Mouse (Mus musculus): Measurements from ENCODE around the gene Oprl1. TPM values are rescaled to one million over a fixed set of nuclear protein-coding genes. Genes with fewer than 3 reads are reported as not detected.

The Oprl1 gene
- polyA plus RNA-seq, 1 experiment = not detected

DNA sequence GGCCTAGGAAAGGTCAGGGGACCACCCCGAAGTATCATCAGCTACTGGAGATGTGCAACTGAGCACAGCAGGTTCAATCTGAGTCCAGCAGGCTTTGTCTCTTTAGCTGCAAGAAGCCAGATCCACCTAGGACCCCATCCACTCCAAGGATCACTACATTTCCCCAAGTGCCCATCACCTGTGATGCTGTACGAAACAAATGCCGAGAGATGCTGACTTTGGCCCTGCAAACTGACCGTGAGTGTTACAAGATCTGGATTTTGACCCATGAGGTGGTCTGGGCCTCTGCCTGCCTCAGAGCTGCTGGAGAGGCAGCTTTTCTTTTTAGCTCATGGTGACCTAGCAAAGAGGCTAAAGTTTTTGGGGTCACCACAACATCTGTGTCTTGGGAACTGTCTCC lies 29.1 kb upstream of the Oprl1 start:
- H3K36me3 ChIP-seq (ENCODE audit: control insufficient read depth, insufficient read depth) = no peaks in the 10 kb centered on the region
- H3ac ChIP-seq (ENCODE audit: control insufficient read depth, insufficient read length, low read depth) = no peak overlapping the region
- H3K4me3 ChIP-seq (ENCODE audit: insufficient read depth, poor library complexity, severe bottlenecking) = no peak overlapping the region
- H3K27me3 ChIP-seq (ENCODE audit: control insufficient read depth, insufficient read depth, insufficient read length) = no peaks in the 10 kb centered on the region
- TF ChIP-seq MAX (IDR thresholded peaks at IDR 0.05) = no peak
- no peaks in the 10 kb centered on the region for H3K79me3 ChIP-seq (ENCODE audit: low read depth)
- no peaks in the 10 kb centered on the region for H3K79me2 ChIP-seq (ENCODE audit: control insufficient read depth, insufficient read depth)

DNA sequence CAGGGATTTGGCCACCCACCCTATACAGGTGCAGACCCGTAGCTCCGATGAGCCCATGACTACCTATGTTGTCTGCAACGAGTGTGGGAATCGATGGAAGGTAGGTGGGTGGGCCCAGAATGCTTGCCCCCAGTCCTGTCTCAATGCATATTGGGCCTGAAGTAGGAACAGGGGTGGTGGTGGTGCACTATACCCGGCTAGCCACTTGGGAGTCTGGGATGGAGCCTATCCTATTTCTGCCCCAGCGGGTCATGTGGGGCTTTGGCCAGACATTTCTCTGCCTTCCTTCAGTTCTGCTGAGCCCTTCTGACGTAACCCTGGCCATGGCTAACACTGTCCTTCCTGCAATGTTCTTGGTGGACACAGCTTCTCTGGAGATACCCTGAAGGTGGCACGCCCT lies 27.2 kb upstream of the Oprl1 start:
- no peak for TF ChIP-seq FOSL1 (IDR thresholded peaks at IDR 0.05; ENCODE audit: insufficient read depth, low read length, poor library complexity, severe bottlenecking)
- TF ChIP-seq MYOG (IDR thresholded peaks at IDR 0.05; ENCODE audit: control insufficient read depth, extremely low read depth, insufficient read length) = no peak
- TF ChIP-seq USF1 (IDR thresholded peaks at IDR 0.05; ENCODE audit: low read depth) = no peak
- no peak overlapping the region for H3ac ChIP-seq (ENCODE audit: control insufficient read depth, insufficient read length, low read depth)
- H3K79me3 ChIP-seq (ENCODE audit: low read depth) = peaks cover 9% of the 10 kb centered on the region
- no peak overlapping the region for H3K4me3 ChIP-seq (ENCODE audit: insufficient read depth, poor library complexity, severe bottlenecking)
- H3K36me3 ChIP-seq (ENCODE audit: control insufficient read depth, insufficient read depth) = no peaks in the 10 kb centered on the region
- peaks cover 13% of the 10 kb centered on the region for H3K79me2 ChIP-seq (ENCODE audit: control insufficient read depth, insufficient read depth)
- H3K27me3 ChIP-seq (ENCODE audit: control insufficient read depth, insufficient read depth, insufficient read length) = no peaks in the 10 kb centered on the region

DNA sequence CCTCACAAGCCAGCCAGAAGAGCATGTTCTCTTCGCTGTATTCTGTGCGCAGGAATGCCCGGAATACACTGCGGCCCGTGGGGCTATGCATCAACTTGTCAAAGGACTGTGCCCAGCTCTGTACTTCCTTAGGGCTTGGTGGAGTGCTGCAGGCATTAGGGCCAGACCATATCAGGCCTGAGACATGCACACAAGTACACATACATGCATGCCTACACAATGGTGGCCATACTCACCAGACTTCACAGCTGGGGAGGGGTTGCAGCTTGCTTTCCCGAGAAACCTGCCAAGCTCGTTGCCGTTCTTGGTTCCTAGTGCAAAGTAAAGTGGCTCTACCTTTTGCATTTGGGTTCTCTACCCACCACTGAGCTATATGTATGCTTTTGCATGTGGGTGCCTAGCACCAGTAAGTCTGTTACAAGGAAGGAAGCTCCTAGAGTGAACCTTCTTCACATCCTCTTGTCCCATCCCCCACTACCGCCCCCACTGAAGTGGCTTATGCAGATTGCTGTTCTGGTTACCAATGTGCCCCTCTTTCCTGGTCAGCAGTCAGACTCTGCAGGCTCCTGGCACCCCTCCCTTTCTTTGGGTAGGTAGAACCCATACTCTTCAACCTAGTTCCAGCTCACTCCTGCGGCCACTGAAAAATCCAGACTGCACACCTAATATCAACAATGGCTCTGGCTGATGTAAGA lies 25.2 kb upstream of the Oprl1 start:
- Histone ChIP-seq H3K36me3 (ENCODE audit: control insufficient read depth, insufficient read depth) (no peaks in the 10 kb centered on the region), H3ac (ENCODE audit: control insufficient read depth, insufficient read length, low read depth) (no peak overlapping the region), H3K79me3 (ENCODE audit: low read depth) (peaks cover 14% of the 10 kb centered on the region), H3K27me3 (ENCODE audit: control insufficient read depth, insufficient read depth, insufficient read length) (no peaks in the 10 kb centered on the region), H3K4me3 (ENCODE audit: insufficient read depth, poor library complexity, severe bottlenecking) (no peak overlapping the region), H3K79me2 (ENCODE audit: control insufficient read depth, insufficient read depth) (peaks cover 24% of the 10 kb centered on the region)
- TF ChIP-seq MAX (IDR thresholded peaks at IDR 0.05) (no peak), MYOG (IDR thresholded peaks at IDR 0.05; ENCODE audit: control insufficient read depth, extremely low read depth, insufficient read length) (no peak), USF1 (IDR thresholded peaks at IDR 0.05; ENCODE audit: low read depth) (no peak), MYOD1 (IDR thresholded peaks at IDR 0.05; ENCODE audit: control insufficient read depth, insufficient read length, low read depth) (no peak), CTCF (IDR thresholded peaks at IDR 0.05; ENCODE audit: control insufficient read depth, insufficient read depth, insufficient read length) (no peak), FOSL1 (IDR thresholded peaks at IDR 0.05; ENCODE audit: insufficient read depth, low read length, poor library complexity, severe bottlenecking) (no peak), CEBPB (IDR thresholded peaks at IDR 0.05; ENCODE audit: low read depth) (no peak)

DNA sequence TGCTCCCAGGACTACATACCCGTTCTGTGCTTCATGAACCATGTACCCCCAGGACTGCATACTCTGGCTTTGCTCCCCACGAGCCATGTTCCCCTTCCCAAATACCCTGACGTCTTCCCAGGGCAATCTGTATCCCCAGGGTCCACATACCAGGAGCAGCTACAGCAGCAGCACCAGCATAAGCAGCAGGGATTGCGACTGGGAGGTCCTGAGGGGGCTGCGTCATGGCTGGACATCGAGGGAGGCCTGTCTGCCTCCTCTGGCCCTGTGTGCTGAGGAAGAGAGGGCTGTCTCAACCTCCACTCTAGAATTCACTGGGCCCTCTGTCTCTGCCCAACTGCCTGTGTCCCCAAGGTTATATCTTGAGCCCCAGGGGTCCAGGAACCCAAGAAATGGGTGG lies 23.7 kb upstream of the Oprl1 start:
- no peaks in the 10 kb centered on the region for H3K27me3 ChIP-seq (ENCODE audit: control insufficient read depth, insufficient read depth, insufficient read length)
- no peak for TF ChIP-seq FOSL1 (IDR thresholded peaks at IDR 0.05; ENCODE audit: insufficient read depth, low read length, poor library complexity, severe bottlenecking)
- TF ChIP-seq MAX (IDR thresholded peaks at IDR 0.05) = no peak
- no peak for TF ChIP-seq CEBPB (IDR thresholded peaks at IDR 0.05; ENCODE audit: low read depth)
- no peak for TF ChIP-seq CTCF (IDR thresholded peaks at IDR 0.05; ENCODE audit: control insufficient read depth, insufficient read depth, insufficient read length)
- no peak for TF ChIP-seq MYOD1 (IDR thresholded peaks at IDR 0.05; ENCODE audit: control insufficient read depth, insufficient read length, low read depth)
- no peak for TF ChIP-seq MYOG (IDR thresholded peaks at IDR 0.05; ENCODE audit: control insufficient read depth, extremely low read depth, insufficient read length)
- no peak for TF ChIP-seq USF1 (IDR thresholded peaks at IDR 0.05; ENCODE audit: low read depth)
- H3K4me3 ChIP-seq (ENCODE audit: insufficient read depth, poor library complexity, severe bottlenecking) = no peak overlapping the region
- H3K36me3 ChIP-seq (ENCODE audit: control insufficient read depth, insufficient read depth) = no peaks in the 10 kb centered on the region
- H3K79me2 ChIP-seq (ENCODE audit: control insufficient read depth, insufficient read depth) = peaks cover 24% of the 10 kb centered on the region
- H3K79me3 ChIP-seq (ENCODE audit: low read depth) = peaks cover 14% of the 10 kb centered on the region
- no peak overlapping the region for H3ac ChIP-seq (ENCODE audit: control insufficient read depth, insufficient read length, low read depth)

DNA sequence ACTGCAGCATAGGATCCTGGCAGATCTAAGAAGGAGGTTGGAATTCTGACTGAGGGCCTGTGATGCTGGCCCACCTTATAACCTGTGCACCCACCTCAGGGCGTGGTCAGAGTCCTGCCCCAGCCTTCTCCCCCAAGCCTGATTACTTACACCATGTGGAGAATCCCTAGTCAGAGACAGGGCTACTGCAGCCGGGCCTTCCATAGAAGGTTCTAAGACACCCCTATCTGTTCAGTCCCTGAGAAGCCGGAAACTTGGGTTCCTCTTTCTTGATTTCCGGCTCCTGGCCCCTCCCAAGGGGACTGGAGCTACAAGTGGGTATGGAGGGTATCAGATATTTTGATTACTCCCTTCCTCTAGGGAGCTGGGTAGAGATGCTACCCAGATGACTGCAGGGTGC lies 23.2 kb upstream of the Oprl1 start:
- Histone ChIP-seq H3K79me3 (ENCODE audit: low read depth) (peaks cover 14% of the 10 kb centered on the region), H3ac (ENCODE audit: control insufficient read depth, insufficient read length, low read depth) (no peak overlapping the region), H3K79me2 (ENCODE audit: control insufficient read depth, insufficient read depth) (peaks cover 24% of the 10 kb centered on the region), H3K4me3 (ENCODE audit: insufficient read depth, poor library complexity, severe bottlenecking) (no peak overlapping the region), H3K36me3 (ENCODE audit: control insufficient read depth, insufficient read depth) (no peaks in the 10 kb centered on the region), H3K27me3 (ENCODE audit: control insufficient read depth, insufficient read depth, insufficient read length) (no peaks in the 10 kb centered on the region)
- no peak for TF ChIP-seq FOSL1 (IDR thresholded peaks at IDR 0.05; ENCODE audit: insufficient read depth, low read length, poor library complexity, severe bottlenecking)
- no peak for TF ChIP-seq MAX (IDR thresholded peaks at IDR 0.05)
- no peak for TF ChIP-seq MYOD1 (IDR thresholded peaks at IDR 0.05; ENCODE audit: control insufficient read depth, insufficient read length, low read depth)
- TF ChIP-seq MYOG (IDR thresholded peaks at IDR 0.05; ENCODE audit: control insufficient read depth, extremely low read depth, insufficient read length) = no peak
- no peak for TF ChIP-seq USF1 (IDR thresholded peaks at IDR 0.05; ENCODE audit: low read depth)
- no peak for TF ChIP-seq CTCF (IDR thresholded peaks at IDR 0.05; ENCODE audit: control insufficient read depth, insufficient read depth, insufficient read length)
- no peak for TF ChIP-seq CEBPB (IDR thresholded peaks at IDR 0.05; ENCODE audit: low read depth)

DNA sequence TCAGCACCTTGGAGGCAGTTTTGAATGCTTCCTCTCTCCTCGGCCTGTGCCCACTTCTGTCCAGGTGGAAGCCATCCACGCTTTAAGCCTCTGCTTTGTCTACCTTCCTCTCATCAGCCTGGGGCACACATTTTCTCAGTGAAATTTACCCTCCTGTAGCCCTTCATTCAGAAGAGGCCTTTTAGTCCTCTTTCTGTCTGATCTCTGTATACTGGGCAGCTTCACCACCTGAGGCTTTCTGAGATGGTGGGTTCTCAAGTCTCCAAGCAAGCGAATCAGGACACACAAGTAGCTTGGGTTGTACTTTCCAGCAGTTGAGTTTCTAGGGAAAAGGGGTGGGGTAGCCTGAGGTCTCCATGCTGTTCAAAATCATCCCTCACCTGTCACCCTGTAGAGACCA lies 22.5 kb upstream of the Oprl1 start:
- Histone ChIP-seq H3K27me3 (ENCODE audit: control insufficient read depth, insufficient read depth, insufficient read length) (peaks cover 2% of the 10 kb centered on the region), H3K79me3 (ENCODE audit: low read depth) (peaks cover 14% of the 10 kb centered on the region), H3K36me3 (ENCODE audit: control insufficient read depth, insufficient read depth) (no peaks in the 10 kb centered on the region), H3K79me2 (ENCODE audit: control insufficient read depth, insufficient read depth) (peaks cover 24% of the 10 kb centered on the region), H3K4me3 (ENCODE audit: insufficient read depth, poor library complexity, severe bottlenecking) (no peak overlapping the region), H3ac (ENCODE audit: control insufficient read depth, insufficient read length, low read depth) (no peak overlapping the region)
- TF ChIP-seq FOSL1 (IDR thresholded peaks at IDR 0.05; ENCODE audit: insufficient read depth, low read length, poor library complexity, severe bottlenecking) = no peak
- no peak for TF ChIP-seq CTCF (IDR thresholded peaks at IDR 0.05; ENCODE audit: control insufficient read depth, insufficient read depth, insufficient read length)
- TF ChIP-seq MYOG (IDR thresholded peaks at IDR 0.05; ENCODE audit: control insufficient read depth, extremely low read depth, insufficient read length) = no peak
- TF ChIP-seq USF1 (IDR thresholded peaks at IDR 0.05; ENCODE audit: low read depth) = no peak
- no peak for TF ChIP-seq MAX (IDR thresholded peaks at IDR 0.05)
- no peak for TF ChIP-seq CEBPB (IDR thresholded peaks at IDR 0.05; ENCODE audit: low read depth)
- TF ChIP-seq MYOD1 (IDR thresholded peaks at IDR 0.05; ENCODE audit: control insufficient read depth, insufficient read length, low read depth) = no peak

Measured in C2C12 (cell line).